Mouse (Mus musculus): ENCODE measurements around the gene Rph3al. TPM values are rescaled to one million over a fixed set of nuclear protein-coding genes. Genes with fewer than 3 reads are reported as not detected.
A peak's percentile ranks its signal among the peaks of the same experiment; 100 is the strongest.

The Rph3al gene
- polyA plus RNA-seq, 1 experiment from 2014 or later, result 11.2 TPM

DNA sequence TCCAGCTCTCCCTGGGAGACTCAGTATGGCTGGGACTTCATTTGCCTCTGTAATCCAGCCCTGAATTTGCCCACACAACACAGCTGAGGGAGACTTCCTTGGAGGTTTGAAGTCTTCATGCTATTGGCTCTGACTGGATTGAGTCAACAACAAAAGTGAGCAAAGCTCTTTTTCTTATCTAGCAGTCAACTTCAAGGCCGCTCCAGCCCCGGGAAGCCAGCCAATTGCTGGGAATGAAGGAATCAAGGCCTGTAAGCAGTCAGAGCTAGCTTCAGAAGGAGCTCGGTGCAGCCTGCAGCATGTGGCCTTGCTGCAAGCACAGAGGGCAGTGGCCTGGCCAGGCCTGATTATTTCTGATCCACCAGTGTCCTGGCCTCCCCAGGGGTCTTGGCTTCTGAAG is 126.3 kb downstream of the Rph3al start:
- no peak for TF ChIP-seq EP300 (optimal IDR thresholded peaks at IDR 0.05)
- no peak for TF ChIP-seq CTCF (IDR thresholded peaks at IDR 0.05; ENCODE audit: low read depth)
- peaks cover 9% of the 10 kb centered on the region for H3K4me1 ChIP-seq (replicated peaks; ENCODE audit: control insufficient read depth, insufficient read depth)
- 5% methylated on average over 3 of the region's 3 CpGs for WGBS
- no peaks in the 10 kb centered on the region for H3K36me3 ChIP-seq (ENCODE audit: control insufficient read depth, insufficient read depth, low read length)
- H3K4me3 ChIP-seq (ENCODE audit: low read depth, low read length), result no peak overlapping the region
- H3K27me3 ChIP-seq (ENCODE audit: control insufficient read depth, insufficient read depth, low read length), result no peaks in the 10 kb centered on the region
- H3K9ac ChIP-seq (ENCODE audit: low read length), result peak overlapping the region; percentile 13; the same call in 1 of the 2 replicates
- peak overlapping the region; percentile 90 for H3K27ac ChIP-seq (replicated peaks)
- peak; percentile 95 for DNase-seq (ENCODE audit: low spot score)
- H3K4me2 ChIP-seq (replicated peaks; ENCODE audit: low read depth), result no peak overlapping the region
- no peaks in the 10 kb centered on the region for H3K9me3 ChIP-seq (ENCODE audit: control insufficient read depth, low read length)
- ATAC-seq (ENCODE audit: low FRiP score, low TSS enrichment), result peak; percentile 88

DNA sequence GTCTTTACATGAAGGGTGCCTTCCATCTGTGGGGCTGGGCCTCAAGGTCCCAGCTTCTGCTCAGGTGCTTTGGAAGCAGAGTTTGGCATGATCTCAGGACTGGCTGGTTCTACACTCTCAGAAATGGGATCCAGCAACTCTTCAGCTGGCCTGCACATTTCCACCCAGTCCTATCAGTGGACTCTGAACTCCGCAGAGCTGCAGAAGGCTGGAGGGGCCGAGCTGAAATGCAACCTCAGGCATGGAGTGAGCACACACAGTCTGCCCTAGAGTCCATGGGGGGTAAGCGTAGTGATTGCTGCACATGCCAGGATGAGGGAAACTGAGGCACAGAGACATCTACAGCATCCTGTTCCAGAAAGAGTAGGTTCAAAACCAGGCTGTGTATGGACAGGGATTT is 127.7 kb downstream of the Rph3al start:
- Histone ChIP-seq H3K9ac (ENCODE audit: low read length) (no peak overlapping the region), H3K27ac (replicated peaks) (peak overlapping the region; percentile 24; the same call in 1 of the 2 replicates), H3K4me3 (ENCODE audit: low read depth, low read length) (no peak overlapping the region), H3K4me2 (replicated peaks; ENCODE audit: low read depth) (no peak overlapping the region), H3K4me1 (replicated peaks; ENCODE audit: control insufficient read depth, insufficient read depth) (peaks cover 9% of the 10 kb centered on the region), H3K36me3 (ENCODE audit: control insufficient read depth, insufficient read depth, low read length) (no peaks in the 10 kb centered on the region), H3K9me3 (ENCODE audit: control insufficient read depth, low read length) (no peaks in the 10 kb centered on the region), H3K27me3 (ENCODE audit: control insufficient read depth, insufficient read depth, low read length) (no peaks in the 10 kb centered on the region)
- DNase-seq (ENCODE audit: low spot score), result peak; percentile 72
- WGBS, result 77% methylated on average over 3 of the region's 3 CpGs
- TF ChIP-seq EP300 (optimal IDR thresholded peaks at IDR 0.05) (no peak), CTCF (IDR thresholded peaks at IDR 0.05; ENCODE audit: low read depth) (no peak)
- peak; percentile 30; the same call in 1 of the 2 replicates for ATAC-seq (ENCODE audit: low FRiP score, low TSS enrichment)

DNA sequence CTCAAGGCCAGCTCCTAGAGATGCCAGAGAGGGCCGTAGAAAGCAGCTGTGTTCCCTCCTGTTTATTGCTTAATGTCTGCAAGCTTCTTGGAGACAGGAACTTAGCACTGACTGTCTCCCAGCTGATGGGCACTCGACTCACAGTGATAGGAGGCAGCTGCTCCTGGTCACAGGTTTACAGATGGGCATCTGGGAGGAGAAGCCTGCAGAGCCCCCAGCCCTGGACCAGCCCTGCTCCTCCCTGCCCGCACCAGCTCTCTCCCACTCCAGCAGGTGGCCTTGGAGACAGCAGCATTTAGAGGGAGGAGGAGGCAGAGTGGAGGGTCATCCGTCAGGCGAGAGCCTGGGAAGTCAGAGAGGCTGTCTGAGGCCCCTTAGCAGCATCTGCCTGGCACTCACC is 130.7 kb downstream of the Rph3al start:
- H3K27ac ChIP-seq (replicated peaks), result no peak overlapping the region
- H3K4me1 ChIP-seq (replicated peaks; ENCODE audit: control insufficient read depth, insufficient read depth), result 0 out of 2 replicates have a peak, but pooled peaks cover 2% of the 10 kb centered on the region
- H3K4me3 ChIP-seq (ENCODE audit: low read depth, low read length), result no peak overlapping the region
- no peak for TF ChIP-seq EP300 (optimal IDR thresholded peaks at IDR 0.05)
- TF ChIP-seq CTCF (IDR thresholded peaks at IDR 0.05; ENCODE audit: low read depth), result peak; percentile 39
- ATAC-seq (ENCODE audit: low FRiP score, low TSS enrichment), result no peak; the same call in 1 of the 2 replicates
- no peak overlapping the region for H3K4me2 ChIP-seq (replicated peaks; ENCODE audit: low read depth)
- 0 out of 2 replicates have a peak overlapping the region, but pooled peaks have one; percentile 13 for H3K9ac ChIP-seq (ENCODE audit: low read length)
- WGBS, result 46% methylated on average over 5 of the region's 5 CpGs
- no peaks in the 10 kb centered on the region for H3K9me3 ChIP-seq (ENCODE audit: control insufficient read depth, low read length)
- H3K27me3 ChIP-seq (ENCODE audit: control insufficient read depth, insufficient read depth, low read length), result no peaks in the 10 kb centered on the region
- no peaks in the 10 kb centered on the region for H3K36me3 ChIP-seq (ENCODE audit: control insufficient read depth, insufficient read depth, low read length)
- DNase-seq (ENCODE audit: low spot score), result no peak

DNA sequence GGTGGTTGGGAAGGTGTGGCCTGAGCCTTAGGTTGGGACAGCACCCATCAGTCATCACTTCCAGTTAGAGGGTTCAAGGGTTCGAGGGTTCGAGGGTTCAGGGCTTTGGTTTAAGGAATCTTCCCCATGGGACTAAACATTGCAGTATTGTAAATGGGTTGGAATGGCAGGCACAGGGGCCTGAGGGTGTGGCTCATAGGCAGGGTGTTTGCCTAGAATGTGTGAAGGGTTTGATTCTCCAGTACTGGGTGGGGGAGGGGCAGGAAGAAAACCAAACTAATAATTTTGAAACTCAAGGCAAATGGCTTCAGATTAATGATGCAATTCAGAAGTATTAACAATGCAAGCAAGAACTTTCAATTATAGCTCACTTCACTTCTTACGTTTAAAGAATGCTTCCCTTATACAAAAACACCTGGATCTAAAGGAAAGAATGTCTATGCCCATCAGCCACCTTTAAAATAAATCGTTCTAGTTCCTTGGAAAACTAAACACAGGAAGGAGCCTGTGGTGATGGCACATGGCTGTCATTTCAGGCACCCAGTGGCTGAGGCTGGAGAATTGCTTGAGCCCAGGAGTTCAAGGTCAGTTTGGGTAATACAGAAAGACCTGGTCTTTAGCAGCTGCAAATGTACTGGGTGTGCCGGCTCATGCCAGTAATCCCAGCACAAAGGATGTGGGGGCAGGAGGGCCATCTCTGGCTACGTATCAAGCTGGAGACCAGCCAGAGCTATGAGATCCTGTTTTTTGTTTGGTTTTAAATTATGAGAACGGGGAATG is 136.3 kb downstream of the Rph3al start:
- DNase-seq (ENCODE audit: low spot score) (no peak), ATAC-seq (ENCODE audit: low FRiP score, low TSS enrichment) (no peak)
- H3K4me3 ChIP-seq (ENCODE audit: low read depth, low read length), result no peak overlapping the region
- no peak overlapping the region for H3K4me2 ChIP-seq (replicated peaks; ENCODE audit: low read depth)
- TF ChIP-seq EP300 (optimal IDR thresholded peaks at IDR 0.05) (no peak), CTCF (IDR thresholded peaks at IDR 0.05; ENCODE audit: low read depth) (no peak)
- H3K27me3 ChIP-seq (ENCODE audit: control insufficient read depth, insufficient read depth, low read length), result no peaks in the 10 kb centered on the region
- WGBS, result 53% methylated on average over 7 of the region's 7 CpGs
- H3K9me3 ChIP-seq (ENCODE audit: control insufficient read depth, low read length), result no peaks in the 10 kb centered on the region
- H3K27ac ChIP-seq (replicated peaks), result no peak overlapping the region
- H3K4me1 ChIP-seq (replicated peaks; ENCODE audit: control insufficient read depth, insufficient read depth), result 0 out of 2 replicates have a peak, but pooled peaks cover 3% of the 10 kb centered on the region
- no peak overlapping the region for H3K9ac ChIP-seq (ENCODE audit: low read length)
- H3K36me3 ChIP-seq (ENCODE audit: control insufficient read depth, insufficient read depth, low read length), result no peaks in the 10 kb centered on the region

DNA sequence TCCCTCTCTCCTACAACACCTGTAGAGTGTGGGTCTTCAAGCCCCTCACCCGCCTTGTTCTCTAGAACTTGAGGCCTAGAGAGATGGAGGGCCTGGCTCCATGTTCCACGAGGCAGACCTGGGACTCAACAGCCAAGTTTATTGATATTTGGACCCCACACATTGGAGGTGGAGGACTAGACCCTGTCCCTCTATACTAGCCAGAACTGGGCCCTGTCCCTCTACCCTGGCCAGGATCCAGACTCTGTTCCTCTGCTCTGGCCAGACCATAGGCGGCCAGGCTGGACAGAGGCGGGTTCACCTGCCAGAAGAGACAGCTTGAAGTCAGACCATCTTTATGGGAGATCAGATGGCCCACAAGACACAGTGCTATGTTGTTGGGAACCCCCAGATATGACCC is 136.9 kb downstream of the Rph3al start:
- WGBS, result 77% methylated on average over 4 of the region's 4 CpGs
- DNase-seq (ENCODE audit: low spot score), result no peak
- Histone ChIP-seq H3K27me3 (ENCODE audit: control insufficient read depth, insufficient read depth, low read length) (no peaks in the 10 kb centered on the region), H3K4me3 (ENCODE audit: low read depth, low read length) (no peak overlapping the region), H3K36me3 (ENCODE audit: control insufficient read depth, insufficient read depth, low read length) (no peaks in the 10 kb centered on the region), H3K9ac (ENCODE audit: low read length) (no peak overlapping the region), H3K4me1 (replicated peaks; ENCODE audit: control insufficient read depth, insufficient read depth) (0 out of 2 replicates have a peak, but pooled peaks cover 3% of the 10 kb centered on the region), H3K27ac (replicated peaks) (no peak overlapping the region), H3K4me2 (replicated peaks; ENCODE audit: low read depth) (no peak overlapping the region), H3K9me3 (ENCODE audit: control insufficient read depth, low read length) (no peaks in the 10 kb centered on the region)
- TF ChIP-seq CTCF (IDR thresholded peaks at IDR 0.05; ENCODE audit: low read depth) (no peak), EP300 (optimal IDR thresholded peaks at IDR 0.05) (no peak)
- no peak for ATAC-seq (ENCODE audit: low FRiP score, low TSS enrichment)
